Mouse (Mus musculus) embryonic facial prominence, embryonic 15.5 days (tissue): ENCODE results near the gene Fblim1. TPM values are rescaled to one million over a fixed set of nuclear protein-coding genes. Genes with fewer than 3 reads are reported as not detected.
A peak's percentile ranks its signal among the peaks of the same experiment; 100 is the strongest.

Experiments used
- ATAC-seq: fragments of 200-750 bp; cut with Nextera tagmentation; 2 replicates; pipeline ENCODE4 v1.8.0; 2017; ENCODE audit warnings: low read depth, moderate TSS enrichment; ENCODE audit not compliant: insufficient number of reproducible peaks, low FRiP score, low TSS enrichment
- H3K27ac ChIP-seq: fragments of 300-500 bp; sonication (generic); replicated peaks from 2 replicates; pipeline ENCODE4 v1.5.1; 2015; ENCODE audit warnings: mild to moderate bottlenecking, inconsistent platforms
- H3K27me3 ChIP-seq: fragments of 300-500 bp; sonication (generic); 2 replicates; pipeline ENCODE4 v1.6.1; 2015; ENCODE audit warnings: inconsistent platforms
- H3K36me3 ChIP-seq: fragments of 300-500 bp; sonication (generic); 2 replicates; pipeline ENCODE4 v1.6.1; 2015; ENCODE audit warnings: mild to moderate bottlenecking, inconsistent platforms
- H3K4me1 ChIP-seq: fragments of 300-500 bp; sonication (generic); 2 replicates; pipeline ENCODE4 v1.6.1; 2015; ENCODE audit warnings: inconsistent platforms
- H3K4me2 ChIP-seq: fragments of 300-500 bp; sonication (generic); replicated peaks from 2 replicates; pipeline ENCODE4 v1.6.1; 2015; ENCODE audit warnings: mild to moderate bottlenecking, inconsistent platforms
- H3K4me3 ChIP-seq: fragments of 300-500 bp; sonication (generic); replicated peaks from 2 replicates; pipeline ENCODE4 v1.5.1; 2015; ENCODE audit warnings: mild to moderate bottlenecking, inconsistent platforms
- H3K9ac ChIP-seq: fragments of 300-500 bp; sonication (generic); 2 replicates; pipeline ENCODE4 v1.6.1; 2015; ENCODE audit warnings: inconsistent platforms
- H3K9me3 ChIP-seq: fragments of 300-500 bp; sonication (generic); replicated peaks from 2 replicates; pipeline ENCODE4 v1.6.1; 2016; ENCODE audit warnings: inconsistent platforms
- WGBS: fragments of 180-500 bp; shearing (Covaris S2); methylation state at CpG from one replicate; pipeline ENCODE4 v1.1.7; 2015; 5-methylcytosine and 5-hydroxymethylcytosine counted together
- polyA plus RNA-seq: library from polyadenylated mRNA; unstranded; fragments of >200 nt; fragmentation: Nextera tagmentation; extraction: Ambion mirVana; gene quantifications from 2 replicates; pipeline ENCODE4 v1.2.1, GENCODE M21; 2015

Gene Fblim1
- polyA plus RNA-seq, 1 experiment from 2014 or later: 32.3 TPM

DNA sequence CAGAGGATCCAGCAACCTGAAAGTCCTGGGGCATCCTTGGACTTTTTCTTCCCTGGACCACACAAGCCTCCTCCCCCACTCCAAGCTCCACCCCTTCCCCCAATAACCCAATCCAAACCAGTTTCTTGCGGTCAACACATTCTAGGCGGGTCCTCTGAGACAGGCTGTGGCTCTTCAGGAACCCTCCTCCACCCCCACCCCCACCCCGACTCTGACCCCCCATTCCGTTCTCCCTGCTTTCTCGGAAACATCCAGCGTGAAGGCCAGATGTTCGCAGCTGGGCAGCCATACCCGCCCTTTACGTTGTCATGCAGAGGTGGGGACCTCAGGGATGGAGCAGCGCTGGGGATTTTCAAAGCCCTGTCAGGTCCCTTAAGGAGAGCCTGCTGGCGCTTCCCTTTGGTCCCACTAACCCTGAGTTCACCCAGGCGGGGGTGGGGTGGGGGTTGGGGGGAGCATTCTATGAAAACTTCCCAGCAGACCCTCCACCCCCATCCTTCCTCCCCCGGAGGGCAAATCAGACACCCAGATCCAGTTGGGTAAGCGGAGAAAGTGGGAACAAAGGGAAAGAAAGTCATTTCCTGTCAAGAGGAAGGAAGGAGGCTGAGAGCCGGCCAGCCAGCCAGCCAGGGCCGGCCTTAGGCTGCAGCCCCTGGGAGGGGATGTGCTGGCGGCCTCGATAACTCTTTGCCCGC is 7.5 kb downstream of the Fblim1 start:
- Histone ChIP-seq H3K4me2 (peak overlapping the region; percentile 96), H3K4me1 (peaks cover 39% of the 10 kb centered on the region), H3K36me3 (peaks cover 15% of the 10 kb centered on the region; the same call in 1 of the 2 replicates), H3K9me3 (no peaks in the 10 kb centered on the region), H3K27me3 (no peaks in the 10 kb centered on the region), H3K27ac (peak overlapping the region; percentile 71), H3K4me3 (peak overlapping the region; percentile 65), H3K9ac (peak overlapping the region; percentile 18)
- 2% methylated on average over 18 of the region's 19 CpGs for WGBS
- peak; percentile 21; the same call in 1 of the 2 replicates for ATAC-seq

DNA sequence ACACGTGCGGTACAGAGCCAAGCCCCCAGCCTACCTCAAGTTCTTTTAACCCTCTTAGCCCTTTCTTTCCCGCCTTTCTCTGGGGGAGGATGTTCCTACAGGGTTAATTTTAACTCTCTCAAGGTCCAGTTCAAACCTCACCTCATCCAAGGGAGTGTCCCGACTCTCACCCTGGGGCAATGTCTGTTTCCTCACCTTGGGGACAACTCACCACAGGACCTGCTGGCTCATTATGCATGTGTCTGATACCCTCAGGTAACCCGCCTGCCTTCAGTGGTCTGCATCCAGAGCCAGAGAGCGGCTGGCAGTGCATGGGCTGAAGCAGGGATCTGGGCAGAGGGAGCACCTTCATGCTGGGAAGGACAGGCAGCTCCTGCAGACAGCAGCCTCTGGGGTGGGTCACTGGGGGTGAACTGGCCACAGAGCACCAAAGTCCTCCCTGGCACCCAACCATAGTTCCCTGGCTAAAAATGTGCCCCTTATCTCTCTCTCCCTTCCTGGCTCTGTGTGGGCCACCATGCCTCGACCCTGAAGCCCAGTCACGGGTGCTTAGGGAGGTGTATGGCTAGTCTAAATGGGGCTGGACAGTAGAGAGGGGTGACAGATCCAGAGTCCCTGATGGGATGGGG is 9.1 kb downstream of the Fblim1 start:
- no peaks in the 10 kb centered on the region for H3K27me3 ChIP-seq
- ATAC-seq: no peak
- peaks cover 39% of the 10 kb centered on the region for H3K4me1 ChIP-seq
- no peak overlapping the region for H3K4me2 ChIP-seq
- no peak overlapping the region for H3K4me3 ChIP-seq
- WGBS: 84% methylated on average over 8 of the region's 8 CpGs
- no peak overlapping the region for H3K27ac ChIP-seq
- H3K36me3 ChIP-seq: peaks cover 18% of the 10 kb centered on the region; the same call in 1 of the 2 replicates
- H3K9me3 ChIP-seq: no peaks in the 10 kb centered on the region
- no peak overlapping the region for H3K9ac ChIP-seq

DNA sequence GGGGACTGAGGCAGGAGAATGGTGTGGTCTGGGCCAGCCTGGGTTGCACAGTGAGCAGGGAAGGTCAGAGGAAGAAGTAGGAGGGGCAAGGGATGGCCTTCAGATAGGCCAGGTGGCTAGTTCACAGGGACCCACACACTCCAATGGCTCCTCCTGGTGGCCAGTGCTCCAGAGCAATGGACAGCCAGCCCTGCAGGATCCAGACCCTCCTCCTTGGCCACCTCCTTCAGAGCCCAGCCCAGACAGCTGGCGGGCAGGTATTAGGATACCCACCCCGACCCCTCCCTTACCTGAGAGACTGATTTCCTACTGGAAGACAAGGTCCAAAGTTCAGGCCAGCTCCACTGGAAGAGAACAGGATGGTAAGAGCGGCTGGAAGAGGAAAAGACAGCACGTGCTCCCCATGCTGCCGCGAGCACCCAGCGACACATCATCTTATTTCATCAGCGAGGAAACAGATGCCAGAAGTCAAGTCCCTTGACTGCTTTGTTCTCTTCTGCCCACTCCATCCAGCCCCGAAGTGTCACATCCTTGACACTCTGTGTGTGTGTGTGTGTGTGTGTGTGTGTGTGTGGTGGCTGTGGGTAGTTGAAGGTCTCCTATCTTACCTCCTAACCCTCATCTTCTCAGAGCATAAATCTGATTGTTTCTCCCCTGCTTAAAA is 10.2 kb downstream of the Fblim1 start:
- H3K9ac ChIP-seq: no peak overlapping the region
- H3K27me3 ChIP-seq: no peaks in the 10 kb centered on the region
- H3K4me2 ChIP-seq: no peak overlapping the region
- no peaks in the 10 kb centered on the region for H3K9me3 ChIP-seq
- peaks cover 22% of the 10 kb centered on the region; the same call in 1 of the 2 replicates for H3K36me3 ChIP-seq
- 84% methylated on average over 9 of the region's 9 CpGs for WGBS
- H3K27ac ChIP-seq: no peak overlapping the region
- H3K4me3 ChIP-seq: no peak overlapping the region
- ATAC-seq: no peak
- peaks cover 31% of the 10 kb centered on the region for H3K4me1 ChIP-seq

DNA sequence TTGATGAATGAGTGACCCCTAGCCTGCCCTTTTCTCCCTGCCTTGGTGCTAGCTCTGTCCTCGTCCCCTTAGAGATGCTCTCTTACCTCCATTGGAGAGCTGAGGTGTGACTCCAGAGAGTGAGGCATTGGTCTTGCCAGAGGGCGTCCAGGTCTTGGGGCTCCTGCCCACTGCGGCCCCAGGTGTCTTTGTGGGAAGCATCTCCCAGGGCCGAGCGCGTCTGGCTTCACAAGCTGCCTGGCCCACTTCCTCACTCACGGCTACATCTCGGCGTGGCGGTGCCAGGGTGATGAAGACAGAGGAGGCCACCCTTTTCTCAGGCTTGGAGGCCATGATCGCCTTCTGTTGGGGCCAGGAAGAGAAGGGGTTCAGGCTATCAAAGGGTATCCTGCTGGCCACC is 10.8 kb downstream of the Fblim1 start:
- no peaks in the 10 kb centered on the region for H3K27me3 ChIP-seq
- no peaks in the 10 kb centered on the region for H3K9me3 ChIP-seq
- no peak overlapping the region for H3K27ac ChIP-seq
- H3K36me3 ChIP-seq: peaks cover 23% of the 10 kb centered on the region
- no peak overlapping the region for H3K4me2 ChIP-seq
- no peak for ATAC-seq
- no peak overlapping the region for H3K4me3 ChIP-seq
- peaks cover 26% of the 10 kb centered on the region for H3K4me1 ChIP-seq
- H3K9ac ChIP-seq: no peak overlapping the region
- WGBS: 91% methylated on average over 11 of the region's 11 CpGs

DNA sequence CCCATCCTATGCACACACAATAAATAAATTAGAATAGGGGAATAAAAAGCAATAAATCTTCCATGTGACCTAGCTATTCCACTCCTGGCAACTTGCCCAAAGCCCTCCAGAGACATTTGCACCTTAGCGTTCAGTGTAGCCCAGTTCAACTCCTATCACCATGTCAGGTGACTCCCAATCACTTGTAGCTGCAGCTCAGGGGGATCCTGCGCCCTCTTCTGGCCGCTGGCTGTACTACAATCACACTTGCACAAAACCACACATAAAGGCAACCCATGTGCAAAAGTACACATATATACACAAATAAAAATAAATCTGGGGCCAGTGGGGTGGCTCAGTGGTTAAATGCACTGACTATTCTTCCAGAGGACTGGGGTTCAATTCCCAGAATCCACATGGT is 14.3 kb downstream of the Fblim1 start:
- WGBS: 14% methylated on average over 3 of the region's 3 CpGs
- Histone ChIP-seq H3K27me3 (no peaks in the 10 kb centered on the region), H3K36me3 (peaks cover 37% of the 10 kb centered on the region)

DNA sequence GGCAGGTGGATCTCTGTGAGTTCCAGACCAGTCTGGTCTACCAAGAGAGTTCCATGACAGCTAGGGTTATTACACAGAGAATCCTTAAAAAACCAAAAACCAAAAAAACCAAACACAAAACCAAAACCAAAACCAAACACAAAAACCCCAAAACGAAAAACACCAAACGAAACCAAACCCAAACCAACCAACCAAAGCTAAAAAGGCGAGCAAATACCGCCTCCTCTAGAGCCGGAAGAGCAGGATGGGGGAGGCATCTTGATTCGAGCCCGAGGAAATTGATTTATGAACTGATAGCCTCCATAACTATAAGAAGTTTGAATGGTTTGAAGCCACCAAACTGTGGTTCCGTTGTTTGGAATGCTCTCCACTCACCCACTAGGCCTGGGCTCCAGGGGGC is 22.0 kb downstream of the Fblim1 start:
- Histone ChIP-seq H3K4me3 (no peak overlapping the region), H3K4me1 (no peaks in the 10 kb centered on the region), H3K9me3 (no peaks in the 10 kb centered on the region), H3K27ac (no peak overlapping the region), H3K9ac (no peak overlapping the region), H3K4me2 (no peak overlapping the region), H3K27me3 (no peaks in the 10 kb centered on the region), H3K36me3 (peaks cover 27% of the 10 kb centered on the region)
- WGBS: 89% methylated on average over 8 of the region's 8 CpGs
- no peak for ATAC-seq

More for the DNA sequence above, 14.3 kb downstream of the Fblim1 start:
- Histone ChIP-seq H3K4me2 (no peak overlapping the region), H3K27ac (no peak overlapping the region), H3K4me1 (no peaks in the 10 kb centered on the region), H3K9me3 (no peaks in the 10 kb centered on the region), H3K4me3 (no peak overlapping the region), H3K9ac (no peak overlapping the region)
- no peak for ATAC-seq

DNA sequence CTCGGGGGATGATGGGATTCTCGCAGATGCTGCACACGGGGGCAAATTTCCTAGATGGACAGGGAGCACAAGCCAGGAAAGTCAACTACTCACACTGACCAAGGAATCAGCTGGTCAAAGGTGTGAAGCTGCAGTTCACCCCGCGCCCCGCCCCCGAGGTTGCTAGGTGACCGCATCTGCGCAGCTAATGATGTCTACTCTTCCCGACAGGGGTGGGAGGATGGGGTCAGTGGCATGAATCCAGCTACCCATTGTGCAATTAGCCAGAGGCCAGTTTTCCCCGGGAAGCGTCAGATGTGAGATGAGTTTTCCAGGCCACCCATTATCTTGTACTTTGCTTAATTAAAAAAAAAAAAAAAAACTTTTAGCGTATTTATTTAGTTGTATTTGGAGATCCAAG is 24.8 kb downstream of the Fblim1 start:
- no peak overlapping the region for H3K4me3 ChIP-seq
- WGBS: 89% methylated on average over 13 of the region's 13 CpGs
- H3K4me1 ChIP-seq: no peaks in the 10 kb centered on the region
- H3K9ac ChIP-seq: no peak overlapping the region
- ATAC-seq: no peak
- no peak overlapping the region for H3K27ac ChIP-seq
- H3K9me3 ChIP-seq: no peaks in the 10 kb centered on the region
- H3K36me3 ChIP-seq: peaks cover 44% of the 10 kb centered on the region
- no peak overlapping the region for H3K4me2 ChIP-seq
- H3K27me3 ChIP-seq: no peaks in the 10 kb centered on the region

DNA sequence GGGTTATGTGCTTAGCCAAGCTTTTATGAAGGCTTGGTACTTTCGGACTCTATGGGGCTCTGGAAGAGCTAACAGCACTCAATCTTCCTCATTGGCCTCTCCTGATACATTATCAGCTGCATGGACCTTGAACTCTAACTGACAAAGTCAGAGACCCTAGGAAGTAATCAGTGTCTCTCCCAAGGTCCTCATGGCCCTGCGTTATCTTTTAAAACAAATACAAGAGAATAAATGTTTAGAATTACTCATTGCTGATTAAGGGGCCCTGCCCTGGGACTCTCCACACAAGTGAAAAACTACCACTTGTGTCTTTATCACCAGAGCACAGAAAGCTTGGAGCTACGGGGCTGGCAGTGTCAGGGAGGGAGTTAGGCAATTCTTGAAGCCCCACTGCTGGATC is 27.1 kb downstream of the Fblim1 start:
- Histone ChIP-seq H3K27me3 (no peaks in the 10 kb centered on the region), H3K9ac (no peak overlapping the region), H3K4me2 (no peak overlapping the region), H3K9me3 (no peaks in the 10 kb centered on the region), H3K4me1 (peaks cover 5% of the 10 kb centered on the region), H3K36me3 (peaks cover 39% of the 10 kb centered on the region), H3K4me3 (no peak overlapping the region), H3K27ac (no peak overlapping the region)
- ATAC-seq: no peak
- WGBS: 88% methylated on average over 3 of the region's 3 CpGs

DNA sequence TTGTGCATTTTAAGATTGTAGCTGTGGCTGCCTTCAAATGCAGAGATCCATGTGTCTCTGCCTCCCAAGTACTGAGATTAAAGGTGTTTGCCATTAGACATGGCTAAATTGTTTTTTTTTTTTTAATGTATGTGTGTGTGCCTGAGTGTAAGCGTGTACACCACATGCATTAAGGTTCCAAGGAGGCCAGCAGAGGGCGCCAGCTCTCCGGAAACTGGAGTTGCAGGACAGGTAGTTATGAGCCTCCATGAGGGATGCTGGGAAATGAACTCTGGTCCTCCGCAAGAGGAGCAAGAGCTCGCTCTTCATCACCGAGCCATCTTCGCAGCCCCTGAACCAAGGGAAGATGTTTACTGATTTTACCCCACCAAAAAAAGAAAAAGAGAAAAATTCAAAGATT is 29.0 kb downstream of the Fblim1 start:
- Histone ChIP-seq H3K4me3 (no peak overlapping the region), H3K9me3 (no peaks in the 10 kb centered on the region), H3K36me3 (peaks cover 33% of the 10 kb centered on the region), H3K27me3 (no peaks in the 10 kb centered on the region), H3K27ac (no peak overlapping the region), H3K4me2 (no peak overlapping the region), H3K9ac (no peak overlapping the region), H3K4me1 (peaks cover 5% of the 10 kb centered on the region)
- no peak for ATAC-seq
- WGBS: 96% methylated on average over 7 of the region's 7 CpGs

DNA sequence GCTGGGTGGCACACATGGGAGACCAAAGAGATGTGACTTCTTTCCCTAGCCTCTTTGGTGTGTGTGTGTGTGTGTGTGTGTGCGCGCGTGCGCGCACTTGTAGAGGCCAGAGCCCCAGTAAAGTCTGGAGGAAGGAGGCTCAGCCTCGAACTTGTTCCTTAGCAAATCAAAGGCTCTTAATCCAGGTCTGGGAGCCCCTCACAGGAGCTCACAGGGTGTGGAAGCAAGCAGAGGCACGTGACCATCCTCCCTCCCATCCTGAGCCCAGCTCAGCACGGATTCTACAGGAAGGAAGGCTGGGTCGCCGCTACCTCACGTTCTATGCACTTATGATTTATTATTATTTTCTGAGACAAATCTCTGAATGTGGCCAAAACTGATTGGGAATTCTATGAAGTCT is 29.5 kb downstream of the Fblim1 start:
- Histone ChIP-seq H3K4me2 (no peak overlapping the region), H3K4me1 (peaks cover 5% of the 10 kb centered on the region), H3K4me3 (no peak overlapping the region), H3K27me3 (no peaks in the 10 kb centered on the region), H3K36me3 (peaks cover 33% of the 10 kb centered on the region), H3K9me3 (no peaks in the 10 kb centered on the region), H3K9ac (no peak overlapping the region), H3K27ac (no peak overlapping the region)
- 84% methylated on average over 11 of the region's 11 CpGs for WGBS
- no peak for ATAC-seq
